Mouse (Mus musculus) heart, postnatal 14 days (tissue): ENCODE data around the gene Ldah. TPM values are rescaled to one million over a fixed set of nuclear protein-coding genes. Genes with fewer than 3 reads are reported as not detected.
A peak's percentile ranks its signal among the peaks of the same experiment; 100 is the strongest.
"Not testable (repeated sequence)": the region's sequence is repeated elsewhere in the genome, so short reads cannot be mapped to it uniquely, and the experiment has no call there.

Experiments
- DNase-seq, 2 experiments: peaks; one replicate each; pipeline ENCODE4 v3.0.0; 2021 to 2022
- intact Hi-C: fragments of 180-260 bp; cut with DNase I; formaldehyde crosslinking; loops from one replicate; pipeline ENCODE4 v1.15.1; 2025
- long read RNA-seq, 2 experiments: library from polyadenylated mRNA; stranded (forward); transcript quantifications; one replicate each; pipeline ENCODE4 v2.0.0; 2021
- total RNA-seq, 2 experiments: library from RNA; stranded (reverse); gene quantifications; 2 replicates each; pipeline ENCODE4 v1.2.3; 2021

Gene Ldah
- total RNA-seq = 10 to 100 TPM; 25.2 to 26.9 TPM
- long read RNA-seq, experiment 1, transcript Ldah-201 (7 exons, 2,737 nt) = major isoform, 5 of 46 reads
- long read RNA-seq, experiment 1, partial matches to known transcripts = 0 of 46 reads
- long read RNA-seq, experiment 1, other reads (novel, unspliced or antisense) = 40 of 46 reads
- long read RNA-seq, experiment 2, transcript Ldah-201 (7 exons, 2,737 nt) = major isoform, 5 of 40 reads
- long read RNA-seq, experiment 2, partial matches to known transcripts = 0 of 40 reads
- long read RNA-seq, experiment 2, other reads (novel, unspliced or antisense) = 35 of 40 reads

DNA sequence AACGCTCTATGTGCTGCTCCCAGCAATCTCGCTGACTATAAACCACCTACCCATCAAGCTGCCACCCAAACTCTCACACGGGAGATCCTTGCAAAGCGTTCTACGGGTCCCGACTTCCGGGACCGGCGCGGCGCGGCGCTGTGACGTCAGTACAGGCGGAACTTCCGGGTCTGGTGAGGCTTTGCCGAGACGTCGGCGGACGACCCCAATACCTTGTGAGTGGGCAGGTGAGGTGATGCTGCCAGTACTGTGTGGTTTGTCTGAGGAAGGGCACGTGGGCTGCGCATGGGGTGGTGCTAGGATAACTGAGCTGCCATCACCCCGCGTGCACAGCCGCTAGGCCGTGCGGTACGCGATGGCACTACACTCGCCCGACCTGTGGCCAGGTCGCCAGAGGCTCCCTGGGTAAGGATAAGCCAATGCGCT is at the start of gene Ldah:
TSS of gene Ldah (plus strand) at position 130 of the 426 bp plus-strand sequence.
- DNase-seq = peak; percentile 85 to 92
- intact Hi-C loops = no loop called here

DNA sequence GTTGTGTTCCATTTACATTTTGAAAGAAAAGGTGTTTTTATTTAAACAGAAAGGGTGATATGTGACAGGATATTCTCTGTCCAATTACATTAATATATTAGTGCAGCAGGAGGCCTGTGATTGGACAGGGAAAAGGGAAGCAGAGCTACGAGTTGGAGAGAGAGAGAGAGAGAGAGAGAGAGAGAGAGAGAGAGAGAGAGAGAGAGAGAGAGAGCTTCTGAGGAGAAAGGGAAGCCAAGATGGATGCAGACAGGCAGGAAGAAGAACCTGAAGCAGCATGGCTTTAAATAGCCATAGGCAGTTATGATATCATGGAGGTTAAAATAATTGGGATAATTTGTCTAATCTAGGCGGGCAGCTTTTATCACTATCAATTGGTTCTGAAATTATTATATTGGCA is 40.2 kb upstream of the Ldah start:
- intact Hi-C loops = no loop called here

GRCm38 (mm10) chr12:8180921-8181320 is 27.0 kb upstream of the Ldah start:
- no peak for DNase-seq
- intact Hi-C loops = no loop called here

More for the DNA sequence above, 40.2 kb upstream of the Ldah start:
- no peak for DNase-seq

GRCm38 (mm10) chr12:8181744-8182143 is 26.2 kb upstream of the Ldah start:
- DNase-seq = no peak
- intact Hi-C loops = no loop called here

GRCm38 (mm10) chr12:8184518-8184917 is 23.4 kb upstream of the Ldah start:
- DNase-seq = no peak
- intact Hi-C loops = no loop called here

DNA sequence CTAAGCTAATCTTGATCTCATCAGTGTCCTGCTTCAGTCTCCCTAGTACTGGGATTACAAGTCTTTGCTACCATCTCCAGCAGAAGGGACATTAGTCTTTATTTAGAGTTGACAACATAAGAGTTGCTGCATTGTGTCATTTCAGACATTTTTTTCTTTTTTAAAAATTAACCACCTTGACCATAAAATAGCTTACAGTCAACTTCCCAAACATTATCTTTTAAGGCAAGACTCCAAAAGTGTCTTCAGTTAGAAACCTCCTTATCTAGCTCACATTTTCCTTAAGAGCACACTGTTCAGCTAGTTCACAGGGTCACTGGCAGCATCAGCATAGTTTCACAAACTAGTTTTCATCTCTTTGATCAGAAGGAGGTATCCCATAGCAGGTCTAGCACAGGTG is 19.7 kb upstream of the Ldah start:
- DNase-seq = no peak
- intact Hi-C loops = no loop called here

- DNase-seq, intact Hi-C loops: not testable (repeated sequence)
Observed at GRCm38 (mm10) chr12:8188796-8189535, 18.9 kb upstream of the Ldah start.

GRCm38 (mm10) chr12:8189722-8190121 is 18.2 kb upstream of the Ldah start:
- intact Hi-C loops = no loop called here
- DNase-seq = no peak

- no peak for DNase-seq
- intact Hi-C loops = no loop called here
Observed at GRCm38 (mm10) chr12:8205721-8206120, 2.2 kb upstream of the Ldah start.

DNA sequence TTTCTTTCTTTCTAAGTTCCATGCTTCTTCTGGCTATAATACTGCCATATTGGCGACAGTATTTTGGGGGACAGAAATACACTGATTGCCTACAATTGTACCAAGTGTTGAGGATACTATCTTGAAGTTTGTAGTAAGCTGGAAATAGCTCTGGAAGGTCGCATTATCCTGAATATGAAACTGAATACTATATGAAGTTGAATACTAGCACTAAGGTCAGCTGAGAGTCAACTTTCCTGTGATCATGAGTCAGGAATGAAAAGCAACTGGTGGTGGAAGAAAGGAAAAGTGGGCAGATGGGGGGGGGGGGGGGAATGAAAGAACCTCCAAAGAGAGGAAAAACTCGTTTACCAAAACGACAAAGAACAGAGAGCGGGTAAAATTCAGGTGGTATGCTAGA is 329 bp upstream of the Ldah start:
- intact Hi-C loops = no loop called here
- DNase-seq = no peak

GRCm38 (mm10) chr12:8216392-8217280 is 8.7 kb downstream of the Ldah start:
- intact Hi-C loops = loop anchor here (5.0 kb wide), 1 partner anchor 86 kb away; the partner anchor contains the start of gene Gdf7

DNA sequence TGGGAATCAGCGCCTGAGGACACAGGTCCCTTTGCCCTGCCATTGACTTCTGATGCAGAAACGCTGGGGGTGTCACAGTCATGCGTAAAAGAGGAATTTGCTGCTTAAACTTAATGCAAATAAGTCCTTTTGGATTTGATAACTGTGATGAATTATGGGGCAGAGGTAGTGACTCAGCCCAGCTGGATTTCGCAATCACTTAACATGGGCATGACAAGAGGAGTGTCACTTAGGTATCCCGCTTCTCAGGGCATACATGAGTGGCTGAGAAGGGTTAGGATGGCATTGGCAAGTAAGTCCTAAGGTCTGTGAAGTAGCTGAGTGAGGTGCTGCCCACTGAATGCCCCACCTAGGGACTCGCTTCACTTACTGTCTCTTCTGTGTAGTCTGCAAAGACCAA is 15.1 kb downstream of the Ldah start:
- DNase-seq = no peak
- intact Hi-C loops = no loop called here

More at GRCm38 (mm10) chr12:8216392-8217280, 8.7 kb downstream of the Ldah start:
- DNase-seq = no peak

- DNase-seq = no peak
- intact Hi-C loops = loop anchor here (5.0 kb wide), 1 partner anchor 239 kb away; no protein-coding TSS in a partner anchor
Observed at GRCm38 (mm10) chr12:8231101-8231500, 23.2 kb downstream of the Ldah start.

GRCm38 (mm10) chr12:8232679-8233078 is 24.8 kb downstream of the Ldah start:
- peak in 1 of 2 experiments; percentile 10 for DNase-seq
- intact Hi-C loops = loop anchor here (2.0 to 5.0 kb wide), 2 partner anchors 174 to 240 kb away; no protein-coding TSS in a partner anchor

DNA sequence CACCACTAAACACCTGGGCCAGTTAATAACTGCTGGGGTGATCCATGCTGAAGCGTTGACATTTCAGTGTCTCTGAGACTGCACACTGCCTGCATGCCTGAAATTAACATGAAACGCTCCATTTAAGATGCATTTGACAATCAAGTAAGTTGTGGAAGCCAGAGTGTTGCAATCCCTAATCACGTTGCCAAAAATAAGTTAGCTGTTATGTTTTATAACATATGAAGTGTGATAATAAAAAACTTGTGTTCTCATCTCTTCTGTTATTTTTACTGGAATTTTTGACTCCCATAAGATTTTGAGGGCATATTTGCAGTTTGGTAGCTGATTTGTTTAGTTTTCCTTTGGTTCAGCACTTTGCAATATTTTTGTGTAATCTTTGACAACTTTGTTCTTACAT is 34.3 kb downstream of the Ldah start:
- intact Hi-C loops = loop anchor here (5.0 kb wide), 1 partner anchor 35 kb away; no protein-coding TSS in a partner anchor
- no peak for DNase-seq

GRCm38 (mm10) chr12:8244746-8245145 is 36.8 kb downstream of the Ldah start:
- DNase-seq = no peak
- intact Hi-C loops = loop anchor here (5.0 kb wide), 1 partner anchor 33 kb away; no protein-coding TSS in a partner anchor

DNA sequence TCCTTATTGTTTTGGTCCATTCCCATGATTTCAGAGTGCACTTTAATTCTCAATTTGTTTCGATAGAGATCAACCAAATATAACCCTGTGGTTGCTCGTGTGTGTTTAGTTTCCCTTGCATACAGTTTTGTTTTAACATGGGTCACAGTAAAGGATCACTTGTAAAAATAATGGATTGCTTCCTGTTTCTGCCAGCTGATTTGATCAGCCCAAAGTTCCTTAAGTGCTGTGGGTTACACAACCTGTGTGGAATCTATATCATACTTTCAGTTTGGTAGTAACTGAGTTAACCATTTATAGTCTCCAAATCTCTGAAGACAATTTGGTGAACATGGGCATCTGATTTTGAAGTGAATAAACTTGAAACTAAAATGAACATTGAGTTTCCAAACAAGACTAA is 52.4 kb downstream of the Ldah start:
- no peak for DNase-seq
- intact Hi-C loops = no loop called here

- no peak for DNase-seq
- intact Hi-C loops = no loop called here
Observed at GRCm38 (mm10) chr12:8266311-8266710, 58.4 kb downstream of the Ldah start.

GRCm38 (mm10) chr12:8269627-8270026 is 61.7 kb downstream of the Ldah start:
- intact Hi-C loops = no loop called here
- no peak for DNase-seq

- intact Hi-C loops = no loop called here
- no peak for DNase-seq
Observed at GRCm38 (mm10) chr12:8271405-8271804, 63.5 kb downstream of the Ldah start.
